Mouse (Mus musculus): ENCODE data around the gene Ccdc130. TPM values are rescaled to one million over a fixed set of nuclear protein-coding genes. Genes with fewer than 3 reads are reported as not detected.

The Ccdc130 gene
- polyA plus RNA-seq, 1 experiment from 2014 or later = 21.2 TPM

- H3K4me1 ChIP-seq (ENCODE audit: control insufficient read depth, insufficient read depth, low read length) = no peaks in the 10 kb centered on the region
- DNase-seq (ENCODE audit: low spot score) = no peak
- no peaks in the 10 kb centered on the region for H3K9me3 ChIP-seq (replicated peaks; ENCODE audit: control insufficient read depth, low read length)
- H3K36me3 ChIP-seq (replicated peaks; ENCODE audit: control insufficient read depth, insufficient read depth, low read depth, low read length) = peaks cover 21% of the 10 kb centered on the region
- no peaks in the 10 kb centered on the region for H3K27me3 ChIP-seq (ENCODE audit: control insufficient read depth, insufficient read depth, low read length)
- no peak overlapping the region for H3K27ac ChIP-seq (replicated peaks; ENCODE audit: low read depth, low read length)
- WGBS = 82% methylated on average over 4 of the region's 4 CpGs
- ATAC-seq (replicated peaks; ENCODE audit: insufficient number of reproducible peaks, low FRiP score, low TSS enrichment, low read depth) = no peak
- H3K9ac ChIP-seq (replicated peaks; ENCODE audit: low read length) = no peak overlapping the region
- H3K4me2 ChIP-seq (ENCODE audit: low read depth, low read length) = no peak overlapping the region
- no peak overlapping the region for H3K4me3 ChIP-seq (ENCODE audit: low read depth, low read length)
Measured at GRCm38 (mm10) chr8:84213277-84213676, 56.9 kb downstream of the Ccdc130 start.

DNA sequence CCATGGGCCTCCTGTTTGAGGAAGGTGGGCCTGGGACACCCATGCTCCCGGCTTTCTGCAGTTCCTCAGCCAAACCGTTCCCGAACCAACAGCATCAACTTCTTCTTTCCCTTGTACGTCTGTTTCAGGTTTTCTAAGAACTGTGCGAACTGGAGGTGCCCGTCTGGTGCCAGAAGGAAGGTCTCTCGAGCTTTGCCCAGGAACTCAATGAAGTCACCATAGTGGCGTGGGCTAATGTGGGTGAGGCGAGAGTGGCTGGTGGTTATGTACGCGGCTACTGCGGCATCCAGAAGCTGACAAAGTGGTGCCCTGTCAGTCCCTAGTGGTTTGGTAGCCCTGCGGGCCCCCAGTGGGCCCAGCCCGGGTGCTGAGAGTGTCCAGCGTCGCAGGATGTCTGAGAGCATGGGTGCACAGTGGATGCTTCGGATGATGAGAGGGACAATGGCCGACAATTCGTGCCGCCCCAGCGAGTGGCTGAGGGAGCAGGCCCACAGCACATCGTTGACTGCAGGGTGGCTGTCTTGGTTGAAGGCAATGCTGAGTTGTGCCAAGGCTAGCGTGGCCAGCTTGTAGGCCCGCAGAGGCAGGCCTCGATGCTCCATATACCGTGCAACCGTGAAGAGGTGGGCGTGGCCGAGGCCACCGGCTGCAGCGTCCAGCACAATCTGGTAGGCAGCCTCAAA is 58.2 kb downstream of the Ccdc130 start:
- Histone ChIP-seq H3K9ac (replicated peaks; ENCODE audit: low read length) (no peak overlapping the region), H3K36me3 (replicated peaks; ENCODE audit: control insufficient read depth, insufficient read depth, low read depth, low read length) (peaks cover 16% of the 10 kb centered on the region), H3K4me2 (ENCODE audit: low read depth, low read length) (no peak overlapping the region), H3K9me3 (replicated peaks; ENCODE audit: control insufficient read depth, low read length) (no peaks in the 10 kb centered on the region), H3K4me3 (ENCODE audit: low read depth, low read length) (no peak overlapping the region), H3K4me1 (ENCODE audit: control insufficient read depth, insufficient read depth, low read length) (no peaks in the 10 kb centered on the region; the same call in 1 of the 2 replicates), H3K27ac (replicated peaks; ENCODE audit: low read depth, low read length) (no peak overlapping the region), H3K27me3 (ENCODE audit: control insufficient read depth, insufficient read depth, low read length) (no peaks in the 10 kb centered on the region)
- 93% methylated on average over 31 of the region's 31 CpGs for WGBS
- DNase-seq (ENCODE audit: low spot score) (no peak), ATAC-seq (replicated peaks; ENCODE audit: insufficient number of reproducible peaks, low FRiP score, low TSS enrichment, low read depth) (no peak)

DNA sequence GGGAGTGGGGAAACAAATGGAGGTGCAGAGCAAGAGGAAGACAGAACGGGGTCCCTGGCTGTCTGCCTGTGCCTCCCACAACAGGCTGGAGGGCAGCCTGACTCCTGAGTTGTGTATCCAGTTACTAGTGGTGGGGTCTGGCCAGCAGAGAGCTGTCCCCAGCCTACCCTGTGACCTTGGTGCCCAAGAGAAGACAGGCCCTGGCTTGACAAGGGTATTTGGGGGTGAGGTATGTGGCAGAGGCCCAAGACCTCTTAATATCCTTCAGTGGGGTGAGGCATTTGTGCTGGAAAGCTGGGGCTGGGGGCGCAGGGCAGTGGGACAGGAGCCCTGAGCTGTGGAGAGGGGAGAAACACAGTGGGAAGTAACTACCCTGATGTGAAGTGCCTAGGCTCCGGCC is 59.0 kb downstream of the Ccdc130 start:
- Histone ChIP-seq H3K4me2 (ENCODE audit: low read depth, low read length) (no peak overlapping the region), H3K4me1 (ENCODE audit: control insufficient read depth, insufficient read depth, low read length) (no peaks in the 10 kb centered on the region; the same call in 1 of the 2 replicates), H3K9ac (replicated peaks; ENCODE audit: low read length) (no peak overlapping the region), H3K4me3 (ENCODE audit: low read depth, low read length) (no peak overlapping the region), H3K27ac (replicated peaks; ENCODE audit: low read depth, low read length) (no peak overlapping the region), H3K9me3 (replicated peaks; ENCODE audit: control insufficient read depth, low read length) (no peaks in the 10 kb centered on the region), H3K27me3 (ENCODE audit: control insufficient read depth, insufficient read depth, low read length) (no peaks in the 10 kb centered on the region), H3K36me3 (replicated peaks; ENCODE audit: control insufficient read depth, insufficient read depth, low read depth, low read length) (peaks cover 16% of the 10 kb centered on the region)
- DNase-seq (ENCODE audit: low spot score) (no peak), ATAC-seq (replicated peaks; ENCODE audit: insufficient number of reproducible peaks, low FRiP score, low TSS enrichment, low read depth) (no peak)
- WGBS = 94% methylated on average over 3 of the region's 3 CpGs

DNA sequence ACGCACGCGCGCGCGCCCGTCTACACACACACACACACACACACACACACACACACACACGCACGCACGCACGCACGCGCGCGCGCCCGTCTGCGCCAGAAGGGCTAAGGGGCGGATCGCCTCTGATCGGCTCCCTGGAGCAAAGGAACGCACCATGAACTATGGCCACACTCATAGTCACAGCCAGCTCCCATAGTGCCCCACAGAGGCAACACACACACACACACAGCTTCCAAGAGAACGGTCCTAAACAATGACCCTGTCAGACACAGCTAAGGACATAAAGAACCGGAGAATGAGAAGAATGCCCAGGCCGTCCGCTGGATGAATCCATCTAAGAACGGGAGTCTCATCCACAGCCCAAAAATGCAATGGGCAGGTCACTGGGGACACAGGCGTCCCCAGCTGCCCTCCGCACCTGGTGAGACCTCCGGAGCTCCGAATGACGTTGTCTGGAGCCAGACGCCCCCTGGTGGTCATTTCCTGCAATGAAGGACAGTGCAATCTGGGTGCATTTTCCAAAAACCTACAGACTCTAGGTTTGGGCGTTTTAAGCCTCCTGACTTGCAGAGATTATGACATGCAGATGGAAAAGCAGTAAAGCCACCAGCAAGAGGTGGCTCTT is 59.9 kb downstream of the Ccdc130 start:
- Histone ChIP-seq H3K4me3 (ENCODE audit: low read depth, low read length) (no peak overlapping the region), H3K9ac (replicated peaks; ENCODE audit: low read length) (no peak overlapping the region)
- ATAC-seq (replicated peaks; ENCODE audit: insufficient number of reproducible peaks, low FRiP score, low TSS enrichment, low read depth) = no peak

GRCm38 (mm10) chr8:84208381-84209380 is 61.5 kb downstream of the Ccdc130 start:
- WGBS = 49% methylated on average over 17 of the region's 17 CpGs

More for the DNA sequence above, 59.9 kb downstream of the Ccdc130 start:
- 57% methylated on average over 34 of the region's 34 CpGs for WGBS
- Histone ChIP-seq H3K4me1 (ENCODE audit: control insufficient read depth, insufficient read depth, low read length) (no peaks in the 10 kb centered on the region; the same call in 1 of the 2 replicates), H3K27me3 (ENCODE audit: control insufficient read depth, insufficient read depth, low read length) (no peaks in the 10 kb centered on the region), H3K4me2 (ENCODE audit: low read depth, low read length) (no peak overlapping the region), H3K27ac (replicated peaks; ENCODE audit: low read depth, low read length) (no peak overlapping the region), H3K36me3 (replicated peaks; ENCODE audit: control insufficient read depth, insufficient read depth, low read depth, low read length) (peaks cover 16% of the 10 kb centered on the region), H3K9me3 (replicated peaks; ENCODE audit: control insufficient read depth, low read length) (no peaks in the 10 kb centered on the region)
- peak; percentile 86 for DNase-seq (ENCODE audit: low spot score)

GRCm38 (mm10) chr8:84207811-84208210 is 62.4 kb downstream of the Ccdc130 start:
- Histone ChIP-seq H3K9me3 (replicated peaks; ENCODE audit: control insufficient read depth, low read length) (no peaks in the 10 kb centered on the region), H3K4me2 (ENCODE audit: low read depth, low read length) (no peak overlapping the region), H3K4me3 (ENCODE audit: low read depth, low read length) (no peak overlapping the region), H3K36me3 (replicated peaks; ENCODE audit: control insufficient read depth, insufficient read depth, low read depth, low read length) (peaks cover 14% of the 10 kb centered on the region), H3K9ac (replicated peaks; ENCODE audit: low read length) (no peak overlapping the region; the same call in 1 of the 2 replicates), H3K27me3 (ENCODE audit: control insufficient read depth, insufficient read depth, low read length) (no peaks in the 10 kb centered on the region), H3K27ac (replicated peaks; ENCODE audit: low read depth, low read length) (no peak overlapping the region), H3K4me1 (ENCODE audit: control insufficient read depth, insufficient read depth, low read length) (no peaks in the 10 kb centered on the region; the same call in 1 of the 2 replicates)
- DNase-seq (ENCODE audit: low spot score) = no peak
- ATAC-seq (replicated peaks; ENCODE audit: insufficient number of reproducible peaks, low FRiP score, low TSS enrichment, low read depth) = no peak
- 62% methylated on average over 7 of the region's 7 CpGs for WGBS

More at GRCm38 (mm10) chr8:84208381-84209380, 61.5 kb downstream of the Ccdc130 start:
- no peaks in the 10 kb centered on the region for H3K9me3 ChIP-seq (replicated peaks; ENCODE audit: control insufficient read depth, low read length)
- H3K36me3 ChIP-seq (replicated peaks; ENCODE audit: control insufficient read depth, insufficient read depth, low read depth, low read length) = peaks cover 16% of the 10 kb centered on the region
- H3K9ac ChIP-seq (replicated peaks; ENCODE audit: low read length) = no peak overlapping the region; the same call in 1 of the 2 replicates
- no peak overlapping the region for H3K4me2 ChIP-seq (ENCODE audit: low read depth, low read length)
- H3K4me3 ChIP-seq (ENCODE audit: low read depth, low read length) = no peak overlapping the region
- no peaks in the 10 kb centered on the region; the same call in 1 of the 2 replicates for H3K4me1 ChIP-seq (ENCODE audit: control insufficient read depth, insufficient read depth, low read length)
- H3K27me3 ChIP-seq (ENCODE audit: control insufficient read depth, insufficient read depth, low read length) = no peaks in the 10 kb centered on the region
- DNase-seq (ENCODE audit: low spot score) (no peak), ATAC-seq (replicated peaks; ENCODE audit: insufficient number of reproducible peaks, low FRiP score, low TSS enrichment, low read depth) (no peak)
- H3K27ac ChIP-seq (replicated peaks; ENCODE audit: low read depth, low read length) = no peak overlapping the region
